Mouse (Mus musculus): Measurements from ENCODE around the gene Mtch1. TPM values are rescaled to one million over a fixed set of nuclear protein-coding genes. Genes with fewer than 3 reads are reported as not detected.
A peak's percentile ranks its signal among the peaks of the same experiment; 100 is the strongest.

The Mtch1 gene
- polyA plus RNA-seq, 1 experiment: 464 TPM

- Histone ChIP-seq H3K79me2 (ENCODE audit: control insufficient read depth, insufficient read depth) (peaks cover 53% of the 10 kb centered on the region), H3K36me3 (ENCODE audit: control insufficient read depth, insufficient read depth) (peaks cover 41% of the 10 kb centered on the region), H3K4me3 (ENCODE audit: insufficient read depth, poor library complexity, severe bottlenecking) (no peak overlapping the region), H3ac (ENCODE audit: control insufficient read depth, insufficient read length, low read depth) (no peak overlapping the region), H3K79me3 (ENCODE audit: low read depth) (peaks cover 33% of the 10 kb centered on the region), H3K27me3 (ENCODE audit: control insufficient read depth, insufficient read depth, insufficient read length) (no peaks in the 10 kb centered on the region)
- no peak for TF ChIP-seq MYOG (IDR thresholded peaks at IDR 0.05; ENCODE audit: control insufficient read depth, extremely low read depth, insufficient read length)
- TF ChIP-seq MAX (IDR thresholded peaks at IDR 0.05): no peak
- TF ChIP-seq MYOD1 (IDR thresholded peaks at IDR 0.05; ENCODE audit: control insufficient read depth, insufficient read length, low read depth): no peak
- no peak for TF ChIP-seq CTCF (IDR thresholded peaks at IDR 0.05; ENCODE audit: control insufficient read depth, insufficient read depth, insufficient read length)
- TF ChIP-seq USF1 (IDR thresholded peaks at IDR 0.05; ENCODE audit: low read depth): no peak
- TF ChIP-seq FOSL1 (IDR thresholded peaks at IDR 0.05; ENCODE audit: insufficient read depth, low read length, poor library complexity, severe bottlenecking): no peak
- TF ChIP-seq CEBPB (IDR thresholded peaks at IDR 0.05; ENCODE audit: low read depth): no peak
Observed at GRCm38 (mm10) chr17:29343241-29343640, 4.5 kb downstream of the Mtch1 start.

GRCm38 (mm10) chr17:29342010-29342910, 5.5 kb downstream of the Mtch1 start:
- Histone ChIP-seq H3K27me3 (ENCODE audit: control insufficient read depth, insufficient read depth, insufficient read length) (no peaks in the 10 kb centered on the region), H3K4me3 (ENCODE audit: insufficient read depth, poor library complexity, severe bottlenecking) (no peak overlapping the region), H3K36me3 (ENCODE audit: control insufficient read depth, insufficient read depth) (peaks cover 48% of the 10 kb centered on the region), H3K79me3 (ENCODE audit: low read depth) (peaks cover 33% of the 10 kb centered on the region), H3ac (ENCODE audit: control insufficient read depth, insufficient read length, low read depth) (peak overlapping the region; percentile 8), H3K79me2 (ENCODE audit: control insufficient read depth, insufficient read depth) (peaks cover 50% of the 10 kb centered on the region)
- TF ChIP-seq CTCF (IDR thresholded peaks at IDR 0.05; ENCODE audit: control insufficient read depth, insufficient read depth, insufficient read length): no peak
- no peak for TF ChIP-seq CEBPB (IDR thresholded peaks at IDR 0.05; ENCODE audit: low read depth)
- TF ChIP-seq USF1 (IDR thresholded peaks at IDR 0.05; ENCODE audit: low read depth): no peak

GRCm38 (mm10) chr17:29341591-29342003, 6.1 kb downstream of the Mtch1 start:
- peaks cover 55% of the 10 kb centered on the region for H3K36me3 ChIP-seq (ENCODE audit: control insufficient read depth, insufficient read depth)
- no peak for TF ChIP-seq USF1 (IDR thresholded peaks at IDR 0.05; ENCODE audit: low read depth)
- TF ChIP-seq MYOD1 (IDR thresholded peaks at IDR 0.05; ENCODE audit: control insufficient read depth, insufficient read length, low read depth): peak; percentile 54
- no peak overlapping the region for H3K4me3 ChIP-seq (ENCODE audit: insufficient read depth, poor library complexity, severe bottlenecking)
- H3K27me3 ChIP-seq (ENCODE audit: control insufficient read depth, insufficient read depth, insufficient read length): no peaks in the 10 kb centered on the region
- H3K79me3 ChIP-seq (ENCODE audit: low read depth): peaks cover 26% of the 10 kb centered on the region
- H3ac ChIP-seq (ENCODE audit: control insufficient read depth, insufficient read length, low read depth): no peak overlapping the region
- peaks cover 43% of the 10 kb centered on the region for H3K79me2 ChIP-seq (ENCODE audit: control insufficient read depth, insufficient read depth)

GRCm38 (mm10) chr17:29340406-29341261, 7.1 kb downstream of the Mtch1 start:
- no peaks in the 10 kb centered on the region for H3K27me3 ChIP-seq (ENCODE audit: control insufficient read depth, insufficient read depth, insufficient read length)
- TF ChIP-seq MAX (IDR thresholded peaks at IDR 0.05): no peak
- peak; percentile 68 for TF ChIP-seq MYOD1 (IDR thresholded peaks at IDR 0.05; ENCODE audit: control insufficient read depth, insufficient read length, low read depth)
- TF ChIP-seq CEBPB (IDR thresholded peaks at IDR 0.05; ENCODE audit: low read depth): no peak
- H3K36me3 ChIP-seq (ENCODE audit: control insufficient read depth, insufficient read depth): peaks cover 58% of the 10 kb centered on the region
- H3K4me3 ChIP-seq (ENCODE audit: insufficient read depth, poor library complexity, severe bottlenecking): no peak overlapping the region
- H3K79me3 ChIP-seq (ENCODE audit: low read depth): peaks cover 18% of the 10 kb centered on the region
- peaks cover 34% of the 10 kb centered on the region for H3K79me2 ChIP-seq (ENCODE audit: control insufficient read depth, insufficient read depth)
- H3ac ChIP-seq (ENCODE audit: control insufficient read depth, insufficient read length, low read depth): peak overlapping the region; percentile 21

DNA sequence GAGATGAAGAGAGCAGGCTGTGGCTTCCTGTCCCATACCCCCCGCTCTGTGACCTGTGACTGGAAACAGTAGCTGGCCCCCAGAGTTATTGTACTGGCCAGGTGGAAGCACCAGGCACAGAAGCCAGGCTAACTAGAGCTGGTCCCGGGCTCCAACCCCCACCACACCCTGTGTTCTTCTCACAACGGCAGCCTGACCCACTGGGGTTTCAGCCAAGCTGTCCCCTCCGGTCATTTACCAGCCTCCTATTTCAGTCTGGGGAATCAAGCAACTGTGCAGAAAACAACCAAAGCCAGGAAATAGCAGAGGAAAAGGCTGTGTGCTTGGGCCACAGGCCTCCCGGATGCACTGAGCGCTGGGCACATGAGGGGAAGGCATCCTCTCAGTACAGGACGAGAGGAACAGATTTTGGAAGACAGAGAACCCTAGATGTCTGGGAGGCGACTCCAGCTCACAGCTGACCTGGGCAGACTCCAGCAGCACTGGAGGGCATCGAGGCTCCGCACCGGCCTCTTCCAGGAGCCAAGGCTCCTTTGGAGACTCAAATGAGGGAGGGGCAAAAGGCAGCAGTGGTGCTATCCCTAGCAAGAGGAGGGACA, 8.5 kb downstream of the Mtch1 start:
- H3K4me3 ChIP-seq (ENCODE audit: insufficient read depth, poor library complexity, severe bottlenecking): no peak overlapping the region
- peaks cover 21% of the 10 kb centered on the region for H3K79me2 ChIP-seq (ENCODE audit: control insufficient read depth, insufficient read depth)
- H3K27me3 ChIP-seq (ENCODE audit: control insufficient read depth, insufficient read depth, insufficient read length): no peaks in the 10 kb centered on the region
- no peak overlapping the region for H3ac ChIP-seq (ENCODE audit: control insufficient read depth, insufficient read length, low read depth)
- peaks cover 6% of the 10 kb centered on the region for H3K79me3 ChIP-seq (ENCODE audit: low read depth)
- H3K36me3 ChIP-seq (ENCODE audit: control insufficient read depth, insufficient read depth): peaks cover 57% of the 10 kb centered on the region
- TF ChIP-seq FOSL1 (IDR thresholded peaks at IDR 0.05; ENCODE audit: insufficient read depth, low read length, poor library complexity, severe bottlenecking) (no peak), CEBPB (IDR thresholded peaks at IDR 0.05; ENCODE audit: low read depth) (no peak), MAX (IDR thresholded peaks at IDR 0.05) (no peak), CTCF (IDR thresholded peaks at IDR 0.05; ENCODE audit: control insufficient read depth, insufficient read depth, insufficient read length) (no peak), MYOG (IDR thresholded peaks at IDR 0.05; ENCODE audit: control insufficient read depth, extremely low read depth, insufficient read length) (no peak), MYOD1 (IDR thresholded peaks at IDR 0.05; ENCODE audit: control insufficient read depth, insufficient read length, low read depth) (no peak), USF1 (IDR thresholded peaks at IDR 0.05; ENCODE audit: low read depth) (no peak)
